Mouse (Mus musculus): ENCODE data around the gene Rad1. TPM values are rescaled to one million over a fixed set of nuclear protein-coding genes. Genes with fewer than 3 reads are reported as not detected.

Rad1 gene
- polyA plus RNA-seq (2012; rRNA removed), result 4.0 and 6.4 TPM in 2 replicates

DNA sequence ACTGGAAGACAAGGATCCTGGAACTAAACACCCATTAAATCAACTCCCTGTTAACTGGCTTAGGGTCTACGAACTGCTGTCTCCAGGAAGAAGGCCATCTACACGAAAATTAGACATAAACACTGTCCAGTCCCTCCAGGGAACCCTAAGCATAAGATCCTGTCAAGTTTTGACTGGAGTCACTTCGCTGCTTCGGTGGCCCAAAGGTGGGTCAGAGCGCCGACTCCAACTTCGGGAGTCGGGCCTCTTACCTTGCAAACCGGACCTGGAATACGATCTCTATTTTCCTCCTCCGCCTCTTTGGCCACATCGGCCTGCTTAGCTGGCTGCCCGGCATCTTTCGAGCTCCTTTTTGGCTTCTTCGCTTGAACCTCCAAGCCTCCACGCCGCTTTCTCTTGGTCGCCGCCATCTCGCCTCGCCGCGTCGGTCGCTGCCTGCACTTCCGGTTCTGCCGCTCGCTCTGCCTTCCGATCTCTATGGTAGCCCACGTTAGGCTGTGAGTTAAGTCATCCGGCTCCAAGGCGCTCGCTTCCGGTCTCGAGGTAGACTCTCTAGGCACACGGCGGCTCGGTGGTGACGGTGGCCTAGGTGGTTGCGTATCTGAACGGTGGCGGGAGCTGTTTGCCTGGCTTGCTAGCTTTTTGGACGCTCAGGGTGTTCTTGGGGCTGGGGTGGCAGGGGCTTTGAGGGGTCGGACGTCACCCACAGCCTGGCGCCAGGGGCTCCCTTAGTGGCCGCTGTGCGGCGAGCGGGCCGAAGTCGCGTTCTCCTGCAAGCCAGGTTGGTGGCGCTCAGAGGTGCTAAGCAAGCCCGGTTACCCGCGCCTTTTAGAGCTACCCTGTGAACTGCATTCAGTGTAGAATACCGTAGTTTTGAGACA is at the start of gene Rad1, which contains the start of gene Brix1:
Rad1 (plus strand) TSS at position 535 of the 881 bp plus-strand sequence.
Brix1 (minus strand) TSS at position 464 of the 881 bp plus-strand sequence.

DNA sequence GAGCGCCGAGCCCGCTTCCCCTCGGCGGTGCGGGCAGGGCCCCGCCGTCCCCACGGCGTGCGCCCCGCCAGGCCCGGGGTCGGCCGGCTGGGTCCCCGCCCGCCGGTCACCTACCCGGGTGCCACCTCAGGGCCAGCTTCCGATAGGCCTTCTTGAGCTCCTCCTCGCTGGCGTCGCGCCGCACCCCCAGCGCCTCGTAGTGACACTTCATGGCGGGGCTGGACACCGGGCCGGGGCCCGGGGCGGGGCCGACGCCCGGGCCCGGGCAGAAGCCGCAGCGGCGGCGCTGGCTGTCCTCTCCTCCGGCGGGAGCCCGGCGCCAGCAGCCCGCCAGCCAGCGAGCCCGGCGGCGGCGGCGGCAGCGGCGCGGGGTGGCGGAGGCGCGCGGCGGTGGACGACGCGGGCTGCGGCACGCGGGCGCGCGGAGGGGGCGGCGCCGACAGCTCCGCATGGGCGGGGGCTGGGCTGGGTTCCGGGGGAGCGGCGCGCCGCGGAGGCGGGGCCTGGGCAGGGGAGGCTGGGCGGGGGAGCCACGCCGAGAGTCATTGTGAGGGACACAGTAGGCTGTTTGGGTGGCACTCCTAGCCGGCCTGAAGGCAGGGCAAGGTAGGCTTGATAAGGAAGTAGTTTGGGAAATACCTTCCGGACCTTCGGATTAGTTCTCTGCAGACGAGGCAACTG is 15.5 kb upstream of the Rad1 start, which contains the start of gene Dnajc21:
Dnajc21 (minus strand) TSS at position 366 of the 681 bp plus-strand sequence.

Other genes with a start within 250 kb of the Rad1 start
- gene Gm21973, start 160.6 kb upstream of the Rad1 start, polyA plus RNA-seq (2012; rRNA removed), result not detected in 2 replicates
- gene Agxt2, start 127.5 kb upstream of the Rad1 start, polyA plus RNA-seq (2012; rRNA removed), result not detected in 2 replicates
- gene Dnajc21, start 15.5 kb upstream of the Rad1 start, polyA plus RNA-seq (2012; rRNA removed), result 1.1 and 1.2 TPM in 2 replicates
- 0.28 and 0.64 TPM in 2 replicates for gene Brix1, start 71 bp upstream of the Rad1 start, polyA plus RNA-seq (2012; rRNA removed)
- not detected in 2 replicates for gene Ttc23l, start 72.7 kb downstream of the Rad1 start, polyA plus RNA-seq (2012; rRNA removed)
- 2.0 and 2.5 TPM in 2 replicates for gene Rai14, start 228.6 kb downstream of the Rad1 start, polyA plus RNA-seq (2012; rRNA removed)